Mouse (Mus musculus): Measurements from ENCODE around the gene Gpr63.

DNA sequence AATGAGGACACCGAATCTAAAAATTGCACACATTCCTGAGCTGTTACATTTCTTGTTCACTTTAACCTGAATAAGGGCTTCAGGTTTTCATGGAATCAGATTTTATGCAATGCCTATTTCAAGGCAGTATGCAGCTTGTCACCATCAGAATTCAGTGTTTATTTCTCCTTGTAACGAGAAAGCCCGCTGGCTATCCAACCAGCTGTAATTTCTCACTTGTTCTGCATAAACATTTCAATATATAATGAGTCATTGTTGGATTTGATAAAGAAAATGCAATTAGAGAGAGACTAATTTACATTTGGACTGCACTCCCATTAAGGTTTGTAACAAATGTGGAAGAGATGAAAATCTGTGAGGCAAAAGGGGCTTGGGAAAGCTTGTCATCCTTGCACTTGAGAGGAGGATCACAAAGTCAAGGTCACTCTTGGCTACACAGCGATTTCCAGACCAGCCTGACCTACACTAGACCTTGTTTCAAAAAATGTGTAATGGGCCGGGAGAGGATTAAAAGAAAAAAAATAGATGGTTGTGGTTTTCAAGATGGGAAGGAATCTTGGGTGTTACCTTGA, 46.1 kb upstream of the Gpr63 start:
- TF ChIP-seq CTCF (IDR thresholded peaks at IDR 0.05; ENCODE audit: low read depth) = no peak
- no peak for TF ChIP-seq EP300 (IDR thresholded peaks at IDR 0.05; ENCODE audit: low read depth)

Measured in liver, postnatal 0 days (tissue).